Mouse (Mus musculus): Measurements from ENCODE around the gene Hoxa6.

The Hoxa6 gene

DNA sequence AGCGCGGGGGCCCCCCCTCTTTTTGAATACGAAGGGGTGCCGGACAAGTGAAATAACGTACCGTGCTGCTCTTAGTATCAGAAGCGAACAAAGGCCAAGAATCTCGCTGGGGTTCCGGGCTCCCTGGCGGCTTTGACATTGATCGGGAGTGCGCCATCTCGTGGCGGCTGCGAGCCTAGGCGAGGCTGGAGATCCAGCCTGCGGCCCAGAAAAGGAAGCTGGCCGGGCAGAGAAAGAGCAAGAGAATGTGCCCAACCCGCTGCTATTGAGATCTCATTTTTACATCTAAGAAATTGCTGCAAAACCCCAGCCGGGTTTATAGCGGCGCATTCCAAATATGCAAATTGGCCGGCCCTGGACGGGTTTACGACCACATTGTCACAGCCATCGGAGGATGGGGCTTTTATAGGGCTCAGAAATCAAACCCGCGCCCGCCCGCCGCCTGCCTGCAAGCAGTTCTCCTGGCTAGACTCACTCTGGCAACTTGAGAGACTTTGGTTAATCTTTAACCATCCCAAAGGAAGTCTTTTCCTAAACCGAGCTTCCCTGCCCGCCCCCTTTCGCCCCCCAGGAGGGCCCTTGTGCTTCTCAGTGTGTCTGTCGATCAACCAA, 32.0 kb upstream of the Hoxa6 start, which contains the start of gene Hoxa10:
TSS of gene Hoxa10 (minus strand) at position 466 of the 612 bp plus-strand sequence.
- peak; percentile 93 for DNase-seq

DNA sequence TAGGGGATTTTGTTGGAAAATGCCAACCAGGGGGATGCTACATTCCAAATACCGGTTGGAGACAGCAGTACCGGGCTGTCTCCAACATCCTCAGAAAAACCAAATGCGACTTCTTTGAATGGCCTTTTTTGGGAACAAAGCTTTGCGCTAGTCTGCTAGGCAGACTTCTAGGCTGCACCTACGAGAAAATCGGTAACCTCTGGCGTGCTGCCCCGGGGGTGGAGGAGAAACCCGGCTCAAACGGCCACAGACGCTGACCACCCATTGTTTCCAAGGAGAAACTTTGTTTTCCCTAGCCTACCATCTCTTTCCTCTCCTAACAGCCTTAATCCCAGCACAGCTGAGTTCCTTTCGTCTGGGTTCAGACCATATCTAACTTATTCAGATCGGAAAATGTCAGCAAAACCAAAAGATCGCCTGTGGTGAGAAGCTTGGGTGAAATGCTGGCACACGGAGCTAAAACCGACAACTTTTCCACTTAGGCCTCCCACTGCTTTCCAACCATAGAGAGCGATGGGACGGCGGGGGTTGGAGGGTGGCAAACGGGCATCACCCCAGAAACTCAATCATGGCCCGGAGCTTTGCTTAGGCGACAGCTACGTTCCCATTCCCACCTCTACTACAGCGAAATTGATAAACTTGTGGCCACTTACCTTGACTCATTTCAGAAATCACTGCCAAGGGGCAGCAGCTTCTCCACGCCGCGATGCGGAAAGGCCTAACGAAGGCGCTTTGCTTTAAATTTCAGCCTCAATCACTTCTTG, 31.3 kb upstream of the Hoxa6 start:
- peak; percentile 65 for DNase-seq

DNA sequence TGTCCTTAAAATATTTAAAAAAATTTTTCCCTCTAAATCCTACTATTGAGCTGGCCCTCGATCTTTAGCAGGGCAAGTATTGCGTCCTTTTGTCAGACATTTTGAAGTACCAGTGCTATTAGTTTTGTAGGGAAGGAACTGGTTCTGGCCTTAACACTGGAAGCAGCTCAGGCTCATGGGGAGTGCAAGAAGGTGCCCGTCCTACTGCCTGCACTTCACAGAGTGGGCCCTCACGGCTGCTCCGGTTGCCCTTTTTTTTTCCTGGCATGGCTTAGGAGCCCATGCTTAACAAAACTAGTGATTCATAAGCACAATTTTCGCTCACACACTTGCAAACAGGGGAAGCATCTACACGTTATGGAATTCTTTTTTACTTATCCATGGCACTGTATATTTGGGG, 30.5 kb upstream of the Hoxa6 start:
- DNase-seq: peak; percentile 48

DNA sequence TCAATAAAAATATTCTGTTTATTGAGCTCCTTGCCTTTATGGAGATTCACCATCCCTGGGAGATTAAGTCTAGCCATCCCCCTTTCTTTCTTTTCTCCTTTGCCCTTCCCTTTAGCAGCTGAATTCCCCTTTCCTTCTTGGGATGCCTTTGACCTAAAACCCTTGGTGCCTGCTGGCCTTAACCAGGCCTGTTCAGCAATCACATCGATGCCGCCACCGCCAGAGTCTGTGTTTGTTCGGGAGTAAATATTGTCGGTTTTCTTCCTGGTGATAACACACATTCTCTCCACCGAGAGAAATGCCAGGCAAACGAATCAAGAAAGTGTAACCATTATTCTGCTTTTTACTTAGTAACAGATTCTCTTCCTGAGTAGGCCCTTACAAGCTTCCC, 29.6 kb upstream of the Hoxa6 start:
- DNase-seq: peak; percentile 42

DNA sequence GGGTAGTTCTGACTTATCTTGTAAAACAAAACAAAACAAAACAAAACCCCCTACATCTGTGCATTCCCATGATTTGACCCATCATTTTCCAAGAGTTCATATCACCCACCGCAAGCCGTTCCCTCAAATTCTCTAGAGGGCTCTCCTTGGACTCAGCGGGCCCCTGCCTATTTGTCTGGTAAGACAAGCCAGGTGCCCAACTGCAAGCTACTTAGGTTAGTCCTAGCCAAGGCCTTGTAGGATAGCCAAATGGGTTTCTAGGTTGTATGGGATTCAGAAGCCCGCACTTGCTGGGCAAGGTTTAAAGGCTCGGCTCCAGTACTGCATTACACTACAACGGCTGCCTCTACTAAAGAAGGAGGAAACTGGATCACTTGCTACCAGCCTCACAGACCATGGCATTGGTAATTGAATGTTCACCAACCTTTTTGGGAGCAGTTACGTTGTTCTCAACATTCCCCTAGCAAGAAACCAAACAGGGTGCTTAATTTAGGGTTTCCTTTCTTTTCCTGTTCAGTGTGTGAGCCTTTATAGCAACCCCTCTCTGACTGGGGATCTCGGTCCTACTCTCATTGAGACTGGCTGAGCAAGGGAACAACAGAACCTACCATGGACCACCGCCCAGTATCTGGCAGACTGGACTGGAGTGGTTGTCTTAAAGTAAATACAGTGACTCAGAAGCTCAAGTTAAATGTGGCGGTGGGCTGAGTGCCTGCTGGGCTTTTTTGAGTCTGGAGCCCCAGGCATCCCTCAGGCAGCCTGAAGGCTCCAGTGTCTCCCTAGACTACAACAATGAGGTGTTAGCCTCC, 29.0 kb upstream of the Hoxa6 start:
- DNase-seq: peak; percentile 45

DNA sequence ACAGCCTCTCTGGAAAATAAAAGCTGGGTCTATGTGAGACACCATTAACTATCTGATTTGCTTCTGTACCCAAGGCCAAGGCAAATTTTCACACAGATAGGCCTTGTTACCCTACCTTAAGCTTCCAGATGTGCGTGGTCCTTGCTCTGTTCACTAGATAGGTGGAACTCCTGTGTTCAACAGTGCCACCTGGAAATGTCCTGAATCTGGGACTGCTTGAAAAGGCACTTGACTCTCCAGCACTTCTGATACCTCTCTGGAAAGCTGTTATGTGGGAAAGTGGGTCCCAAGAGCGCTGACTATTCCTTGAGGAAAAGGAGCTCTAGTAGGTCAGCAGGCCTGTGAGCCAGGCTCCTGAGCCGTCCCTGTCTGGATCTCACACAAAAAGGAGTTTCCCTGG, 28.3 kb upstream of the Hoxa6 start:
- DNase-seq: peak; percentile 51

DNA sequence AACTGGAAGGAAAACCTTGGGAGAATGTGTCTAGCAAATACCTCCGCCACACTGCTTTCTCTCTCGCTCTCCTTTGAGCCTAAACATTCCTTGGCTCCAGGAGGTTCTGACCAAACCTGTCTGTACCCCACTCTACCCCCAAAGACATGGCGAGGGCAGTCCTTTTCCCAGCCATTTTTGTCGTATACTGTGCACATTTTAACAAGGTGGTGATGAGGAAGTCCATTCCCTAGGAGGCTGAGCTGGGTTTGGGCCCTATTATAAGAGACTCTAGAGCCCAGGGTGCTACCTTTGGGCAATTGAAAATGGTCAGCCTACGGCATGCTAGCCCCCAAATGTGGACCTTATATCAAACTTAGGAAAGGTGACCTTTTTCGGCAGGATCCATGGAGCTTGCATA, 27.3 kb upstream of the Hoxa6 start:
- no peak for DNase-seq

DNA sequence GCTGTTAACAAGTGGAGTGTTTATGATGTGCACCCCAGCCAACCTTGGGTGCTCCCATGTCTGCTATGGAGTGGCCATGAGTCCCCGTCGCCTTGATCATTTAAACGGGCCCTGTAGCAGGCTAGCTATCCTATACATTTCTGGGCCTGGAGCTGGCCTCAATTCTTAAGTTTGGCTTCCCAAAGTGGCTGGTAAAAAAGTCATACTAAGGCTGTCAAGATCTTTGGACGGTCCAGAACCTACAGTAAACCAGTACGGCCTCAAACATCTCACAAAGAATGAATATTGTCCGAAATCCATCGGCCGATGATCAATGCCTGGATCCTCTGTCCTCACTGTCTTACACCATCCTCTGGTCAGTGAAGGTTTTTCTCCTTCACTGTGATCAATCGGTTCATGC, 26.7 kb upstream of the Hoxa6 start:
- DNase-seq: peak; percentile 40

DNA sequence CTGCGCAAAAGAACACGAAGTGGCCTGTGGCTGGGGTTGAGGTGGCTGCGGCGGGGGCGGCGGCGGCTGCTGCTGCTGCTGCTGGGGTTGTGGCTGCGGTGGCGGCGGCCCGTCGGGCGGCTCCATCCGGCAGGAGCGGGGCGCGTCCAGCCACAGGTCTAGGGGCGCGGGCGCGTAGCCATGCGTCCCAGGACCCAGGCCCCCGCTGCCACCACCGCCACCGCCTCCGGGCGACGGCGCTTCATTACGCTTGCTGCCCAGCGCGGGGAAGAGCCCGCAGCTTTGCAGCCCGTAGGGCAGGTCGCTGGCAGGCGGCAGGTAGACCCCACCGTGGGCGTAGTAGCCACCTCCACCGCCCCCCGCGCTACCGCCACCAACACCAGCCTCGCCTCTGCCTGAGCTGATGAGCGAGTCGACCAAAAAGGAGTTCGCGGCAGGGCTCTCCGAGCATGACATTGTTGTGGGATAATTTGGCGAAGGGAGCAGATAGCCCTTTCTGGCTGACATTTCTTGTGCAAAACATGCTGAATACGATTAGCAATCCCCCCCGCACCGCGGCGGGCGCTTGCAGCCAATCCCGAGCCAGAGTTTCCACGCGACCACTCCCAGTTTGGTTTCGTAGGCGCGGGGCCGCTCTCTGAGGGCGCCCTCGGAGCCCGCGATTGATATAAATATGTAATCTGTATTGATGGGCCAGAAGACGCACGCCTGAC, 26.1 kb upstream of the Hoxa6 start:
- peak; percentile 76 for DNase-seq

DNA sequence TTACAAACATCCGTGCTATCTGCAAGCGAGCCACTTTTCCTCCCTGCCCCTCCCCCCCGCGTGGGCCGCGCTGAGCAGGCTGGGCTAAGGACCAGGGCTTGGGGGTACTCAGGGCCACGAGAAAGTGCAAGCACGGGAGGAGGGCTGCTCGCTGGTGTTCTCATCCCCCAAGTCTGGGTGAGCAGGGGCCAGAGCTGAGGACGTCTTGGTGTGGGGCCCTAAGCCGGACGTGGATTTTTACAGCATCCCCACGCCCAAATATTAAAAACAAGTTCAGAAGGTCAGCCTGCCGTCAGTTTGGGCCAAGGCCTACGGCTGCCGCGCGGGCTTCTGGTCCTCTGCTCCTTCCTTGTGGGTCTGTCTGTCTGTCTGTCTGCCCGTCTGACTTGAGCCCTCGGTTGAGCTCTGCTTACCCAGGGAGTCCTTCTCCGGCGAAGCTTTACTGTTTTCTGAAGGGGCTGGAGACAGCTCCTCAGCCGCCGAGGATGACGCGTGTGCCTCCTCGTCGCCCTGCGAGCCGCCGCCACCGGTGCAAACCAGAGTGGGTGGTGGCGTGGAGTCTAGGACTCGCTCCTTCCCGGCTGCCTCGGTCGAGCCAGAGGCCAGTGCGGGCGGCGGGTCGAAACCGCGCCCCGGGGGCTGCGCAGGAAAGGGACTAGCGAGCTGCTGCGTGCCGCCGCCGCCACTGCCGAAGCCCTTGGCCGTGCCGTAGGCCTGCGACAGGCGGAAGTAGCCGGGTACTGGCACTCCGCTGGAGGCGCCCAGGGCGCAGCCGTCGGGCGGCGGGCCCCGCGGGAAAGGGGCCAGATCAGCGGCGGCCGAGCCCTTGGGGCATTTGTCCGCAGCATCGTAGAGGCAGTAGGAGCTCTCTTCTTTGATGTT, 25.3 kb upstream of the Hoxa6 start:
- peak; percentile 89 for DNase-seq

DNA sequence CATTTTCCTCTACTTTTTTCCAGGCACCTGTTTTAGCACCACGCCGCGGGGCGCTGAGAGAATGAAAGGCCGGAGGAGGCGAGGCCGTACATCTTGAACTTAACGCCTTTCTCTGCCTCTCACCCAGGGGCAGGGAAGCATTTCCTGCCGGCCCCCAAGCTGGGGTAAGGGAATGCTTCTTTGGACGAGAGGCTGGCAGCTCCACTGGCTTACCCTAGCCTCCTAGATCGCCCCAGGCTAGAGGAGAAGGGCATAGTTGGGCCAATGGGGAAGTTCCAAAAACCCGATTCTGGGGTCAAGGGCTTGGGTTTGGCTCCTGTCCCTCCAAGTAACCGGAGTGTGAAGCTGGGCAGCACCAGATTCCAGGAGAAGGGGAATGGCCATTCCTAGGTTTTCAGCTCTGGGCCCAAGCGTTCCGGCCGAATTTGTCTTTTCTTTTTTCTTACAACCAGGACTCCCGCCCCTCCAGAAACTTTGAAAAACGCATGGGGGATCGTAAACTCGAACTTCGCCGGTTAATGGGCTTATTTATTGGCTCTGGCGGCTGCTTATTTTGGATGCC, 24.5 kb upstream of the Hoxa6 start:
- DNase-seq: no peak

DNA sequence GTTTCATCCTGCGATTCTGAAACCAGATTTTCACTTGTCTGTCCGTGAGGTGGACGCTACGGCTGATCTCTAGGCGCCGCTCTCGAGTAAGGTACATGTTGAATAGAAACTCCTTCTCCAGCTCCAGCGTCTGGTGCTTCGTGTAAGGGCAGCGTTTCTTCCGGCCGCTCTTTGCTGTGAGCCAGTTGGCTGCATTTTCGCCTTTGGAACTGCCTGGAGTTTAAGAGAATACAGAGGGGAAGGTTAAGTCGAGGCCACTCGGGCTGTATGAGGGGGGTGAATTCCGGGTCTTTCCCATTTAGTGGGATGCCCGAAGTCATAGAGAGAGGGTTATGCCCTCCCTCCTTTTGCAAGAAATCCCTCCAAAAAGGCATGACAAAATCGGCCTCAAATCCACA, 24.0 kb upstream of the Hoxa6 start:
- DNase-seq: peak; percentile 79

DNA sequence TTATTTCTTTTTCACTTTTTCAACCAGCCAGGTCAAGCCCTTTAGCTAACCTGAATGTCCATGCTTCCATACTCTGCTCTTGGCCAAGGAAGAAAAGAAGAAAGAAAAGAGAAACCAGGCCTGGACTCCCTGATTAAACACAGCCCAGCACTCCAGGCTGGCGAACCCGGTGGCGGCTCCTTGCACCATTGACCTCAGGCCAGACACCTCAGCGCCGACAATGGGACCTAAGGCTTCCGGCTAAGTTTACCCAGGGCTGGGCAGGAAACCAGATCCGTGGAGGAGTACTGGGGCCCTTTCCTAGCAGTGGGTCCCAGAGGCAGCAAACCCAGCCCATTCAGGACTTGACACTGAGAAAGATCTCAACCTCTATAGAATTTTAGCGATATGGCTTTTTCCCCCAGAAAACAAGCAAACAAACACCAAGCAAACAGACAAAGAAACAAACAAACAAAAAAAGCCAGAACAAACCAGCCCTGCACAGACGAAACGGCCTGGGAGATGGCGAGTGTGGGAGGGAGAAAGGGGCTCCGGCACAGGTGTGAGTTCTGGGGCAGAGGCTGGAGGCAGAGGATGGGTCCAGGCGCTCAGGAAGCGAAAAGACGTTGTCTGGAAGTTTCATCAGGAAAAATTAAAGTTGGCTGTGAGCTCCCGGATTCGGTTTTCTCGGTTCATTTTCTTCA, 23.5 kb upstream of the Hoxa6 start:
- DNase-seq: peak; percentile 74

DNA sequence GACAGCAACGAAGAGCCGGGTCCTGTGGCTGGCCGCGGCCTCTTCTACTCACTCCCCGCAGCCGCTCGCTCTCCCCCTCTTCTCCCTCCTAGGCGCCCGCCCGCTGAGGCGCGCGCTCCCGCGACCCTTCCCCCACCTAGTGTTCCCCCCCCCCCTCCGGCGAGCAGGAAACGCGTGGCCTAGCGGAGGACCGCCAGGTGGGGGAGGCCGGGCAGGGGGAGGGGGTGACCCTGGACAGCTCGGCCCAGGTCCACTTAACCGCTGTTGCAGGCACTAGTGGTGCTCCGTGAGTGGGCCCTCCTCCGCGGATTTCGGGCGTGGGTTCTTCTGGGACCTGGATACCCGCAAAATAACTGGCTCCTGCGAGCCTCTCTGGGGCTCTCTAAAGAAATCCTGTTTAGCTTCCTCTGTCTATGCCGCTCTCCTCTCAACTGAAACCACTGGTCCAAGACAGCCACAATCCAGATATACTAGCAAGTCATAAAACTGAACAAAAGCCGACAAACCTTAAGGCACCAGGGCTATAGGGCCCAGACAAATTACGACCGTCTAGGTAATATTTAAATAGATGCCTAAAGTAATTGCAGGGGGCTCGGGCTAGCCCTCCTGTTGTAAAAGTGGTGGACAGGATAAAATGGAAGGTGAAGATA, 22.1 kb upstream of the Hoxa6 start, which contains the start of gene Hoxa9:
TSS of gene Hoxa9 (minus strand) at position 574 of the 650 bp plus-strand sequence.
- DNase-seq: peak; percentile 76

DNA sequence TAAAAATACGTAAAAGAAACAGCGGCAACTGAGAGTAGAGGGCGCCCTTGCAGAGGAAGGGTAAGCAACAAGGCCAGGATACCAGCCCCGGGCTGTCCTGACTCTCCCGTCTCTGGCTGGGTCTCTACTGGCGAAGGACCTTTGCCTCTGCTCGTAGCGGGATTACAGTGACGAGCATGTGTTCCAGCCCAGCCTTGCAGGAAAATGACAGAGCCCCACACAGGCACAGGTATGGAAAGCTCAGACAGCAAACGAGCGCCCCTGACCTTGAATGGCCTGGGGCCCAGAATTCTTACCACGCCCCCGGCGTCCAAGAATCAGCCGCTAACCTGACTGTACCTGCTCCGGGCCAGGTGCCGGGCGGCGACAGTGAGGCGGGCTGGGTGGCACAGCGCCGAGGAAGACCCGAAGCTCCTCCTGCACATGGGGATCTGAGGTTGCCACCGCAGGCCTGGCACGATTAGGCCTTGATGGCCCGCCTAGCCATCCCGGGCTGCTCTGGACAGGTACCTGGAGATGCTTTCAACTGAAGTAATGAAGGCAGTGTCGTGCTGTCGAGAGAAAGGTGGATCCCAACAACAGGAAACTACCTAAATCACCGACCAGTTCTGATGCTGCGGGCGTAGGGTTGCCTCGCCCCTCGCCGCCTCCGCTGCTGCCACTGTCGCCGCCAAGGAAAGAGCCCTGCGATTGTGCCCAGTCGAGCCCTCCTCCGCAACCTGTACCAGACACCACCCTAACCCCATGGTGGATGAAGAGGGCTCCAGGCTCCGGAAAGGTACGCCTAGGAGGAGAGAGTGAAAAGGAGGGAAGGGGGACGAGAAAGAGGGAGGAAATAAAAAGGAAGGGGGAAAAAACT, 21.3 kb upstream of the Hoxa6 start:
- DNase-seq: peak; percentile 88

DNA sequence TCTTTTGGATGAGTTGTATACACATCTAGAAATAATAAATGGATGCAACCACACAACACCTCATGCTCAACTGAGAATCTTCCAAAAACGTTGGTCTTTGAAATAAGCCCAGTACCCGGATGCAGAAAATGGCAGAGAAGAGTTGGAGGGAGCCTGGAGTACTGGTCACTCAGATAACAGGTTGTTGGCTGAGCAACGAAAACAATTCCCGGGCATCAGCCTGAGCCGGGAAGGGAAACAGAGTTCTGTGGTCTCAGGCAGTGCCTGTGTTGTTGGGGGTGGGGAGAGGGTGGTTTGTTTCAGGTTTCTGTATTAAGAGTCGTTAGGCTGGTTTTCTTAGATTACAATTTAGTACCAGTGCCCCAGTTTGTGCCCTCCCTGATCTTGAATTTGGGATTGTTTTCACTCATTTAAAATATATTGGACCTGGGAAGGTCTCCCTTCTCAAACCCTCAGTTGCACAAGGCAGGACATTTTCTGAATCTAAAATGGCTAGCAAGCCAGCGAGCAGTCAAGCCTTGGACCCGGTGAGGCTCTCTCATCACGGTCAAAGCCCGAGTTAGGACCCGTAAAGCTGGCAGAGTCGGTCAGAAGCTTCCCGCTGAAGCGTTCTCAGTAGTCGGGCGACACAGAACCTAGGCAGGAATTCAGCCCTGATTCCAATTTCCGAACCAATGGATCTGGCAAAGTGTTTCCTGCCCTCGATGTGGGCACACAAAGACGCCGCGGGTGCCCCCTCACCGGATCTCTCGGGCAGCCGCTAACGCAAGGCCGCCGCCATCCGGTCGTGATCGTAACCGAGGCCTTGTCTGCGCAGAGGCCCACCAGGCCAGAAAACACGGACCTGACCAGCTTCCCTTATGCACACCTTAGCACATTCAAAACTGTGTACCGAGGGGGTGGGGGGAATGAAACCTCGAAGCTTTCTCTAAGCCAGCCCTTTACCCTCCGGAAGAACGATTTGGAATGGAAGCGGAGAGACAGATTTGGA, 20.2 kb upstream of the Hoxa6 start:
- DNase-seq: peak; percentile 82

DNA sequence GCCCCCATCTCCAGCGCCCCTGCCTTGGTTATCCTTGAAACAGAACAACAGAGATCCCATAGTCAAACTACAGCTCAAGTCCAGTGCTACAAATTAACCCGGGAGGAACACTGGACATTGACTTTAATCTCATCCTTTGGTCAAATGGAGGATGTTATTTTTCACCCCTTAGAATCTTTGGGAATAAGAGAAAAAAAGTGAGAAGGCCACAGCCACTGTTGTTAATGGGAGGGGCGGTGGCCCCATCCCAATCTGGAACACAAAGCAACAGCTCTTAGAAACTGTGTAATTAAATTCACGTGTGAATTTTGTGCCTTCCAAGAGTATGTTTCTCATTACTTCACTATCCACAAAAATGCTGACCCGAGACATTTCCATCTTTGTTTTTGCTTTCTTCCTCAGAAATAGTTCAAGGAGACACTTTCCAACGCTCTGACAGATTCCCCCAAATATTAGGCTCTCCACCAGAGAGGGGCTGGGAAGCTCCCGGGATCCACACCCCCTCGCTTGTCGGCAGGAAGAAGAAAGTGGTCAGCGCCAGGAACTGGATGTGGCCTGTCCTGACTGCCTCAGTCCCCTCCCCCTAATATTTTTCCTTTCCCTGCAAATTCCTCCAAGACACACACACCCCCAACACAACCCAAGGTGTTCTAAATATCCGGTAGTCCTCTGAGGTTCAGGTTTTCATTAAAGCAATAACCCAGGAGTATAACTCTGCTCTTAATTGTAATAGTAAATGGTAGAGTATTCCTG, 19.1 kb upstream of the Hoxa6 start:
- peak; percentile 54 for DNase-seq
